Mouse (Mus musculus): ENCODE results near the gene Mcm3.
A peak's percentile ranks its signal among the peaks of the same experiment; 100 is the strongest.
"Not testable (repeated sequence)": the region's sequence is repeated elsewhere in the genome, so short reads cannot be mapped to it uniquely, and the experiment has no call there.

Mcm3 gene

DNA sequence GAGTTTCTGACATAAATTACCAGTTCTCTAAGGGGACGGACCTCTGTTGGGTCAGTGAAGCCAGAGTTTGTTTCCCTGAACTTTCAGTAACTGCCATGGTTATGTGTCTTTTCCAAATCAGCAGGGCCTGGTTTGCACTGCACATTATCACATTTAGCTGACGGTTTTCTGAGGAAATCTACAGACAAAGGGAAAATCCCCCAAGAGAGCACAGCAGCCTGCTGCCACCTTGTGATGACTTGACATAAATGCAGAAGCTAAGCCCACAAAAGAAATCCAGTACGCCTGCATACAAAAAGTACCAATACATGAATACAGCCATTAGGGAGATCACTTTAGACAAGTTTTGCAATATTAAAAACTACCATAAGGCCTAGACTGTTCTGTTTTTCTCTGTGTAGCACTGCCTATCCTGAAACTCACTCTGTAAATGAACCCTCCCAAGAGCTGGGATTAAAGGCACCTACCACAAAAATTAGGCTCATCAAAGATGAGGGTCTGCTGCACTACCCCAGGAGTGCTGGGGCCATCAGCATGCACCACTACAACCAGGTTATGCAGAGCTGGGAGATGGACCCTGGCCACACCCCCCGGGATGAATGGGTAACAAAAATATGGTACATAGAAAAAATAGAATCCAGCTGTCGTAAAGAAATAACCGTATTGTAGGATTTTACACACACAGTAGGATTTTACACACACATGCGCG is 18.3 kb downstream of the Mcm3 start:
- DNase-seq, result peak in 1 of 2 experiments; percentile 7

DNA sequence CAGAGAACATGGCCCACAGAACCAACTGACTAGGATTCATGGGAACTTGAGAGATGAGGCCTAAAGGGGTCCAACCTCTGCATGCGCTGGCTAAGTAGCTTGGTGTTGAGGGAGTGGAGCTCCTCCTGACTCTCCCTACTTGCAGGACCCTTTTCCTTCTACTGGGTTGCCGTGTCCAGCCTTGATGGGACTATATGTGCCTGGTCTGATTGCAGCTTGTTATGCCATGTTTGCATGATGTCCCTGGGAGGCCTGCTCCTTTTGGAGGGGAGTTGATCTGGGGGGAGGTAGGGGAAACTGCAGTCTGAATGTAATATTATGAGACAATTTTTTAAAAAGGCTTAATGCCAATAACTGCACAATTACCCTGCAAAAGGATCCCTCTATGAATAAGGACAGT is 18.8 kb downstream of the Mcm3 start:
- no peak for DNase-seq

DNA sequence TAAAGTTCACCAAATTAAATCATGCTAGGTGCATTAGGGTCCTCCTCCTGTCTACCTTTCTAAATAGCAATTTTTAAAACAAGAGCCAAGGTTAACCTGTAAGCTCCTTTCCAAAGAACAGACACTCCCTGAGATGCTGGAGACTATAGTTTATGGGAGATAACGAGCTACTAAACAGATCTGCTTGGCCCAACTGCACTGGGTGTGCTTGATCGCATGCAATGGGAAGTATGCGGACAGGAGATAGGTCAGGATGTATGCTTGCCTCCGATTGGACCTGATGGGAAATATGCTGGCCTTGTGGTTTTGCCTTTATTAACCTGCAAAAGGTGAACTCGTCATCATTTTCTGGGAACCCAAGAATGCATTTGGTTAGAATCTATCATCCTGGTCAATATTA is 24.9 kb downstream of the Mcm3 start:
- no peak for DNase-seq

DNA sequence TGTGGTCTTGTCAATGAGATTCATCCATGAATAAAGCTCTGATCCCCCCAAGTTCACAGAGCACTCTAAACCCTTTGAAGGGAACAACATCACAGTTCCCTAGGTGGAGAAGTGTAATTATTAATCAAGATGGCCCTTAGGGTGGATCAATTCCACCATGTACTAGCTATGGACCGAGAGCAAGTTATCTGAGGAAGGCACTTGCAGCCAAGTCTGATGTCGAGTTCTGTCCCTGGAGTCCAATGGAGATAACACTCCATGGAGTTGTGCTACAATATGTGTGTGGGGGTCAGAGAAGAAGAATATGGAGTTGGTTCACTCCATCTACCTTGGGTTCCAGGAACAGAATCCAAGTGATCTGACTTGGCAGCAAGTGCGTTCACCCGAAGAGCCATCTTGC is 25.4 kb downstream of the Mcm3 start:
- no peak for DNase-seq

DNA sequence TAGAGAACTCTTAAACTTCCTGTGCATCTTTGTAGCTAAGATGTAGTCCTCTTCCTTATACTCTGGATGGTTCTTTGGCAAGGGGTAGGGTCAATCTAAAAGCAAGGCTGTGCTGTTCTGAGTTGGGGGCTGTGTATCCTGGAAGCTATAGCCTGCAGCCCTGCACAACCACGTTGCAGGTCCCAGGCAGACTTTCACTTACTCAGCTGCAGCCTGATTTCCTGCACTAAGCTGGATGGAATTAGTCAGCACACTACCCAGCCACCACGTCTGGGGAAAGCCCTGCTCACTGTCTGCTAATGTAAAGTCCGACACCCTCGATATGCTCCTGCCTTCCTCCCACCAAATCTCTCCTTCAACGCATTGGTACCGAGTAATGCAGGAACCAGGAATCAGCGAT is 28.7 kb downstream of the Mcm3 start:
- DNase-seq, result no peak

DNA sequence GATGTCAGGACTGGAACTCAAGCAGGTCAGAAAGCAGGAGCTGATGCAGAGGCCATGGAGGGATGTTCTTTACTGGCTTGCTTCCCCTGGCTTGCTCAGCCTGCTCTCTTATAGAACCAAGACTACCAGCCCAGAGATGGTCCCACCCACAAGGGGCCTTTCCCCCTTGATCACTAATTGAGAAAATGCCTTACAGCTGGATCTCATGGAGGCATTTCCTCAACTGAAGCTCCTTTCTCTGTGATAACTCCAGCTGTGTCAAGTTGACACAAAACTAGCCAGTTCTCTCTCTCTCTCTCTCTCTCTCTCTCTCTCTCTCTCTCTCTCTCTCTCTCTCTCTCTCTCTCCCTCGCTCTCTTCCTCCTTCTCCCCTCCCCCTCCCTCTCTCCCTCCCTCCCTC is 29.6 kb downstream of the Mcm3 start, which contains the start of gene Il17f:
TSS of gene Il17f (minus strand) at position 101 of the 400 bp plus-strand sequence.
- DNase-seq, result not testable (repeated sequence)

DNA sequence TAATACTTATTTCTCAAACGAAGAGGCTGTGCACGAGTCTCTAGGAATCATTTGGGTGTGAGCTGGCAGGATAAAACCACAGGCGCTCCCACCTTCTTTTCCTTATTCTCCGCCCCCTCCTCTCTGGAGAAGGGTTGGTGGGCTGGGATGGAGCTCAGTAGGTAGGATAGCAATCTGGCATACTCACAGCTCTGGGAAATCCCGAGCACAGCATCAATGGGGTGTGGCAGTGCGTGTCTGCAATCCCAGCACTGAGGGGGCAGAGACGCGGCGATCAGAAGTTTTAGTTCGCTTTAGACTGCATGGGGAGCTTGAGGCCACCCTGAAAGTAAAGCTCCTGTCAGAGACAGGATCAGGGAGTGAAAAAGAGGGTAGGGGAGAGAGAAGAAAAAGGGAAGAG is 31.7 kb downstream of the Mcm3 start:
- no peak for DNase-seq

DNA sequence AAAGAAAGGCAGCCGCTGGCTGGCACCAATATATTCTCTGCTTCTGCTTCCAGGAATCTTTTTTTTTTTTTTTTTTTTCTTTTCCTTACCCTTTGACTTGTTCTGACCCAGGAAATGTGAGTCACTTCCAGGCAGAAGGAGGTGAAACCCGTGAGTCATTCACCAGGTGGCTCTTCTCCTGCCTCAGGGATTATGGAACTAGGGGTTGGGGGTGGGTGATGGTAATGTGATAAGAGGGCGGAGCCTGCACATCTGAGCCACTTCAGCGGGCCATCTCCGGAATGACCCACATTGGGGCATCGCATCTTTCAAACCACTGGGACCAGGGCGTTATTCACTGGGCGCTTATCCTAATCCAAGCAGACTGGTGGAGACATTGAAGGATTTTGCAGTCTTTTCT is 33.1 kb downstream of the Mcm3 start:
- DNase-seq, result no peak

DNA sequence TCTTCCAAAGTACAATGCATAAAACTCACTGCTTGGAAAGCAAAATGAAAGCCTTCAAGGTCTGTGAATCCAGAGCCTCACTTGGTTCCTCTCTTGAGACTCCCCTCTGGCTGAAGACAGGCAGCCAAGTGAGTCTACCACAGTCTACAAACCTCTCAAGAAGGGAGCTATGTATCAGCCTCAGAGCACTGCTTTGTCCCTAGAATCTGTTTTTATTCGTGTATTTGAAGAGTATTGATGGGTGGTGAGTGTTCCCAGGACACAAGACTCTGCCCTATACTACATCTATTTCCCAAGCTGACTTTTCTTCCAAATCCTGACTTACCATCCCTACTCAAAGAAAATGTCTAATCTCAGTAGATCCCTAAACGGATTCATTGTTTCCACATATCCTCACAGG is 41.7 kb downstream of the Mcm3 start:
- DNase-seq, result no peak

DNA sequence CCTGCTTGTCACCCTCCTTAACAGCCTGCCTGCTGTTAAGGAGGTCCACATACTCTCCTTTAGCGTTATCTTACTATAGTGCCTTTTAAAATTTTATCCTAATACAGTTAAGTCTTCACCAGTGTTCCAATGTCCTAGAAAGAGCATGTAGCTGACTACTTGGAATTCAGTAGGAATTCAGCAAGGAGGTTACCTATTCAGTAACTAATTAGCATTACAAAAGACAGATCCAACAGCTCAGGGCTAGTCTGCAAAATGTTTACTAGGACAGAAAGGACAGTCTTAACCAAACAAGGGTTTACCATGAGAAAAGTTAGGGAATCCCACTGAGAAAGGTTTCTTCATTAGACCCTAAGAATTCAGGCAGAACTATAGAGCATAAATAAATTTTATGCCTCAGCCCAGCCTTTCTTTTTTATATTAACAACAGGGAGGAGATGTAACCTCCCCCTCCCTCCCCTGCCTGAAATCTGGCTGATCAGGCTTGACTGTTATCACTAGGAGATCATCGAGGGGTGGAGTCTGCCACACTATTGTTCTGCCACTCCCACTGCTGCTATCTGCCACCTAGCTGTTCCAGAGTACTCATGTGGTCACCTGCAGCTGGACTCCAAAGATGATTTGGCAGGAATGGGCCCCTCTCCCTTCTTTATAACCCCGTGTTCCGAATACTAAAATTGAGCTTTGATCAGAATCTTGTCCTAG is 45.9 kb downstream of the Mcm3 start:
- not testable (repeated sequence) for DNase-seq

DNA sequence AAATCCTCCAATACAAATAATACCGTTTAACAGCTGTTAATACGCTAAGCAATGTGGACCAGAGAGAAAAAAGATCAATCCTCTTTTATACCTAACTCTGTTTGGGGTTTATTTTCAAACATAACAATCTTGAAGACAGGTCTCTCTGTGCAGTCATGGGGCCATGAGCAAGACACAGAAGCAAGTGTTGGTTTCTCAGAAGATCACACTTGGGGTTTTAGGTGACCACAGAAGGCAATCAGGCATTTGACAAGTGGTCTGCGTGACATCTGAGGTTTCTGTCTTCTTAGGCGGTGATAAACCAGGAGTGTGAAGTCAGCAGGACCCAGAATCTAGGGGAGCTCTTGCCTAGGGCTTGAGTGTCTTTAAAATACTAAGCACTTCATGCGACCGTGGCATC is 53.6 kb downstream of the Mcm3 start:
- DNase-seq, result no peak

DNA sequence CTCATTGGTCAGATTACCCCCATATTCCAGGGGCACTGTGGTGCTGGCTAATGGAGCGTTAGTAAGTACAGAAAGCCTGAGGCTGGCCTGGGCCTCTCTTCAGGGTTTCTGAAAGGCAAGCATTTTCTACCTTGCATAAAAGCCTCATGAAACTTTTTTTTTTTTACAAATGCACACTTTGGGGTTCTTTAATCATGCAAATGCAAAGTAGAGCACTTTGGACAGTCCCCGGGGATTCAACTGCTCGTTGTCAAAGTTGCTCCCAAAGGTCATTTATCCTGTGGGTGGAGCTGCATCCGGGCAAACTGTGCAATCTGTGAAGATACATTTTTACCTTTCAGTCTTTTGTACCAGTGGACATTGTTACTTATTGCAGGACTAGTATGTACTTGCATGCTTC is 58.7 kb downstream of the Mcm3 start:
- no peak for DNase-seq

DNA sequence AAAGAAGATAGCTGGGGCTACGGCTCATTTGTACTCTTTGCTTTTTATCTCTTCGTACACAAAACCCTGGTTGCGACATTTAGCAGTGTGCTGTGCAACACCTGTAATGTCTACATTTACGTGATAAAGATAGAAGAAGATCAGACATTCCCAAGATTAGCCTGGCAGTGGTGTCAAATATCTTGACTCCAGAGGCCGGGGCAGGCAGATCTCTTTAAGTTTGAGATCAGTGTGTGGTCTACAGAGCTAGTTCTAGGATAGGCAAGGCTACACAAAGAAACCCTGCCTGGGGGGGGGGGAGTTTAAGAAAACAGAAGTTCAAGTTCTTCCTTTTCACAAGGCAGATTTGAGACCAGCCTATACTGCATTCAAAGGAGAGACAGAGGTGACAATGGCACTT is 59.8 kb downstream of the Mcm3 start:
- no peak for DNase-seq

DNA sequence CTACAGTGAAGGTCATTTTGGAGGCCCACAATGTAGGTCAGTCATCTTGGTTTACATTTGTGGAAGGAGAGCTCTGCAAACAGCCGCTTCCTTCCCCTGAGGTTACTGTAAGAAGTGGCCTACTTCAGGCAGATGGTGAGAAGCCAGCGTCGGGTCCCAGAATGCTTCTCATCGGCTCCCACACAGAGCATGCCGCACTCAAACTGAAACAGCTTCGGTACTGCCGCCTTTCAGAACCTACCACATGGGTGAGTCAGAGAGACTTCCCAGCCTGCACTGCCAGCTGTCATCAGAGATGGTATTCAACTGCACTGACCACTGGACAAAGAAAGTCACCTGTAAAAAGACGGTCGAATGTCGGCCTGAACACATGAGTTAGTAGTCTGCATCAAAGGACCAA is 60.3 kb downstream of the Mcm3 start:
- DNase-seq, result no peak

DNA sequence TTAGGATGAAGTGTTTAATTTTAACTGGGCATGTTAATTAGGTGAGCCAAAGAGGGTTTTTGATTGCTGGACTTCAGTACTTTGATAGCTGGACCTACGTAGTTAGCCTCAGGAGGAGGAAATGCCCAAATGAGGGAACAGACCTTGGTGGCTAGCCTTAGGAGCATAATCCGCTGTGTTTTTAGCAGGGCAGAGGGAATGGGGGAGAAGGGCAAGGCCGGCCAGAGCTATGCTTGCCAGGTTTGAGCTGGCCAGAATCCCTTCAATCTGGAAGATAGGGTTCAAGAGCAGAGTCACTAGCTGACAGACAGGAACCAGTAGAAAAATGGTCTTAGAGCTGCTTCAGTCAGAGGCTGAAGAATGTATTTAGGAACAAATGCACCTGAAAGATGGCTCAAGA is 62.5 kb downstream of the Mcm3 start:
- DNase-seq, result no peak

DNA sequence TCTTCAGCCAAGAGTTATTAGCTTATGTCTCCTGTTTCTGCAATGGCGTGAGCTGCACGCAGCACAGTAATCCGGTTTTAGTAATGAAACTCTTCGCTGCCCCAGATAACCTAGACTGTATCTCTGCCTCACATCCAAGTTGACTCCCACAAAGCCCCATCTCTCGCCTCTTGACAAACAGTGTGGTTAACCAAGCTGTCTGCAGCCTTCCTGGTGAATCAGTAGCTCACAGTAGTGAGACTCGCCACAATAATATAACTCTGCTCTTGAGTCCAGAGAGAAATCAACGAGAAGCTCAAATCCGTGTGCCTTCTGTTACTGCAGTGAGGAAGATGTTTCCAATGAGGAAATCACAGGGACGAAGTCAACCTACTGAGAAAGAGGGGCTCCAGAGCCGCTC is 65.7 kb downstream of the Mcm3 start:
- no peak for DNase-seq

Measured in kidney, postnatal 25 days (tissue).